Mouse (Mus musculus) liver, embryonic 16.5 days (tissue): ENCODE data around the gene Rasgef1b. TPM values are rescaled to one million over a fixed set of nuclear protein-coding genes. Genes with fewer than 3 reads are reported as not detected.

Experiments used
- ATAC-seq: fragments of 200-750 bp; cut with Nextera tagmentation; 2 replicates; pipeline ENCODE4 v1.8.0; 2017; ENCODE audit warnings: low read depth, mild to moderate bottlenecking, moderate number of reproducible peaks, moderate library complexity
- H3K27ac ChIP-seq: fragments of 300-500 bp; sonication (generic); 2 replicates; pipeline ENCODE4 v1.5.1; 2014; ENCODE audit warnings: mild to moderate bottlenecking, low read length
- H3K27me3 ChIP-seq: fragments of 300-500 bp; sonication (generic); 2 replicates; pipeline ENCODE4 v1.6.1; 2014; ENCODE audit warnings: low read depth, low read length, mixed read lengths; ENCODE audit not compliant: control insufficient read depth, insufficient read depth
- H3K36me3 ChIP-seq: fragments of 300-500 bp; sonication (generic); 2 replicates; pipeline ENCODE4 v1.6.1; 2014; ENCODE audit warnings: mild to moderate bottlenecking; ENCODE audit not compliant: control insufficient read depth, insufficient read depth
- H3K4me1 ChIP-seq: fragments of 300-500 bp; sonication (generic); 2 replicates; pipeline ENCODE4 v1.6.1; 2014; ENCODE audit warnings: low read depth, low read length, mixed read lengths; ENCODE audit not compliant: control insufficient read depth
- H3K4me2 ChIP-seq: fragments of 300-500 bp; sonication (generic); 2 replicates; pipeline ENCODE4 v1.6.1; 2014; ENCODE audit warnings: low read depth, low read length, mixed read lengths
- H3K4me3 ChIP-seq: fragments of 300-500 bp; sonication (generic); 2 replicates; pipeline ENCODE4 v1.5.1; 2014; ENCODE audit warnings: low read depth, mild to moderate bottlenecking, low read length
- H3K9ac ChIP-seq: fragments of 300-500 bp; sonication (generic); 2 replicates; pipeline ENCODE4 v1.6.1; 2014; ENCODE audit warnings: low read depth, low read length
- H3K9me3 ChIP-seq: fragments of 300-500 bp; sonication (generic); replicated peaks from 2 replicates; pipeline ENCODE4 v1.6.1; 2016; ENCODE audit warnings: low read length; ENCODE audit not compliant: control insufficient read depth
- WGBS: fragments of 180-500 bp; shearing (Covaris S2); extraction: QIAGEN DNeasy Blood & Tissue Kit; methylation state at CpG from one replicate; pipeline ENCODE4 v1.1.7; 2014; ENCODE audit not compliant: insufficient replicate concordance; 5-methylcytosine and 5-hydroxymethylcytosine counted together
- polyA plus RNA-seq: library from polyadenylated mRNA; unstranded; fragments of >200 nt; fragmentation: Nextera tagmentation; extraction: Ambion mirVana; gene quantifications from 2 replicates; pipeline ENCODE4 v1.2.1, GENCODE M21; 2015

Gene Rasgef1b
- polyA plus RNA-seq, 1 experiment from 2014 or later, result 11.5 TPM

GRCm38 (mm10) chr5:99477420-99477815, 251.4 kb downstream of the Rasgef1b start:
- H3K9ac ChIP-seq, result no peak overlapping the region
- H3K36me3 ChIP-seq, result no peaks in the 10 kb centered on the region
- H3K4me2 ChIP-seq, result no peak overlapping the region
- H3K9me3 ChIP-seq, result no peaks in the 10 kb centered on the region
- peaks cover 14% of the 10 kb centered on the region for H3K4me1 ChIP-seq
- no peak overlapping the region for H3K27ac ChIP-seq
- 59% methylated on average over 9 of the region's 9 CpGs for WGBS
- no peaks in the 10 kb centered on the region for H3K27me3 ChIP-seq
- ATAC-seq, result no peak
- H3K4me3 ChIP-seq, result no peak overlapping the region

- 31% methylated on average over 6 of the region's 6 CpGs for WGBS
- H3K4me2 ChIP-seq, result no peak overlapping the region
- no peak for ATAC-seq
These were observed 252.0 kb downstream of the Rasgef1b start for GRCm38 (mm10) chr5:99476640-99477419.

GRCm38 (mm10) chr5:99472607-99473335, 256.1 kb downstream of the Rasgef1b start:
- Histone ChIP-seq H3K27ac (no peak overlapping the region), H3K4me2 (no peak overlapping the region), H3K4me3 (no peak overlapping the region), H3K9ac (no peak overlapping the region), H3K36me3 (no peaks in the 10 kb centered on the region), H3K27me3 (no peaks in the 10 kb centered on the region), H3K9me3 (no peaks in the 10 kb centered on the region), H3K4me1 (peaks cover 2% of the 10 kb centered on the region)
- no peak for ATAC-seq
- 67% methylated on average over 5 of the region's 5 CpGs for WGBS

More at GRCm38 (mm10) chr5:99476640-99477419, 252.0 kb downstream of the Rasgef1b start:
- Histone ChIP-seq H3K27ac (no peak overlapping the region), H3K27me3 (no peaks in the 10 kb centered on the region), H3K9ac (no peak overlapping the region), H3K4me3 (no peak overlapping the region), H3K4me1 (peaks cover 14% of the 10 kb centered on the region), H3K9me3 (no peaks in the 10 kb centered on the region), H3K36me3 (no peaks in the 10 kb centered on the region)

GRCm38 (mm10) chr5:99471790-99472189, 257.1 kb downstream of the Rasgef1b start:
- Histone ChIP-seq H3K36me3 (no peaks in the 10 kb centered on the region), H3K4me3 (no peak overlapping the region), H3K4me1 (peaks cover 2% of the 10 kb centered on the region; the same call in 1 of the 2 replicates), H3K4me2 (no peak overlapping the region), H3K27me3 (no peaks in the 10 kb centered on the region), H3K9ac (no peak overlapping the region), H3K27ac (no peak overlapping the region), H3K9me3 (no peaks in the 10 kb centered on the region)
- ATAC-seq, result no peak
- WGBS, result 39% methylated on average over 4 of the region's 4 CpGs

- H3K9me3 ChIP-seq, result no peaks in the 10 kb centered on the region
- H3K36me3 ChIP-seq, result no peaks in the 10 kb centered on the region
- ATAC-seq, result no peak
- no peak overlapping the region for H3K4me3 ChIP-seq
- no peak overlapping the region for H3K9ac ChIP-seq
- H3K27me3 ChIP-seq, result no peaks in the 10 kb centered on the region
- no peak overlapping the region for H3K27ac ChIP-seq
- no peak overlapping the region for H3K4me2 ChIP-seq
- no peaks in the 10 kb centered on the region for H3K4me1 ChIP-seq
These were observed 258.3 kb downstream of the Rasgef1b start for GRCm38 (mm10) chr5:99470613-99471012.

- Histone ChIP-seq H3K27ac (no peak overlapping the region), H3K27me3 (no peaks in the 10 kb centered on the region), H3K4me3 (no peak overlapping the region), H3K4me2 (no peak overlapping the region), H3K36me3 (no peaks in the 10 kb centered on the region), H3K4me1 (no peaks in the 10 kb centered on the region), H3K9ac (no peak overlapping the region), H3K9me3 (no peaks in the 10 kb centered on the region)
- WGBS, result 68% methylated on average over 6 of the region's 6 CpGs
- no peak for ATAC-seq
These were observed 269.9 kb downstream of the Rasgef1b start for GRCm38 (mm10) chr5:99459007-99459406.

- Histone ChIP-seq H3K4me1 (no peaks in the 10 kb centered on the region), H3K27me3 (no peaks in the 10 kb centered on the region), H3K9me3 (no peaks in the 10 kb centered on the region), H3K27ac (no peak overlapping the region), H3K4me2 (no peak overlapping the region), H3K4me3 (no peak overlapping the region), H3K9ac (no peak overlapping the region), H3K36me3 (no peaks in the 10 kb centered on the region)
- no peak for ATAC-seq
- WGBS, result 67% methylated on average over 3 of the region's 3 CpGs
These were observed 271.6 kb downstream of the Rasgef1b start for GRCm38 (mm10) chr5:99457291-99457690.

GRCm38 (mm10) chr5:99451939-99452338, 276.9 kb downstream of the Rasgef1b start:
- WGBS, result 32% methylated on average over 2 of the region's 2 CpGs
- Histone ChIP-seq H3K27me3 (no peaks in the 10 kb centered on the region), H3K9me3 (no peaks in the 10 kb centered on the region), H3K4me1 (no peaks in the 10 kb centered on the region), H3K36me3 (no peaks in the 10 kb centered on the region), H3K27ac (no peak overlapping the region), H3K4me3 (no peak overlapping the region), H3K9ac (no peak overlapping the region), H3K4me2 (no peak overlapping the region)
- ATAC-seq, result no peak

- H3K4me2 ChIP-seq, result no peak overlapping the region
- no peak overlapping the region for H3K27ac ChIP-seq
- H3K9me3 ChIP-seq, result no peaks in the 10 kb centered on the region
- H3K36me3 ChIP-seq, result no peaks in the 10 kb centered on the region
- ATAC-seq, result no peak
- WGBS, result 52% methylated on average over 5 of the region's 5 CpGs
- H3K27me3 ChIP-seq, result no peaks in the 10 kb centered on the region
- no peak overlapping the region for H3K9ac ChIP-seq
- H3K4me3 ChIP-seq, result no peak overlapping the region
- no peaks in the 10 kb centered on the region for H3K4me1 ChIP-seq
These were observed 277.4 kb downstream of the Rasgef1b start for GRCm38 (mm10) chr5:99451416-99451815.
